Mouse (Mus musculus) myocyte (in vitro differentiated cells): ENCODE data around the gene Cds1. TPM values are rescaled to one million over a fixed set of nuclear protein-coding genes. Genes with fewer than 3 reads are reported as not detected.

Source experiments
- H3K27me3 ChIP-seq: one replicate; pipeline ENCODE4 v1.6.1; 2011; ENCODE audit not compliant: control insufficient read depth, insufficient read depth, insufficient read length
- H3K36me3 ChIP-seq: one replicate; pipeline ENCODE4 v1.6.1; 2011; ENCODE audit not compliant: control insufficient read depth, insufficient read depth
- H3K4me2 ChIP-seq: one replicate; pipeline ENCODE4 v1.6.1; 2011; ENCODE audit warnings: low read depth, control low read depth
- H3K4me3 ChIP-seq: one replicate; pipeline ENCODE4 v1.5.1; 2011; ENCODE audit warnings: mild to moderate bottlenecking, control low read depth, moderate library complexity
- H3K79me2 ChIP-seq: one replicate; pipeline ENCODE4 v1.6.1; 2011; ENCODE audit not compliant: control insufficient read depth, insufficient read depth
- H3ac ChIP-seq: one replicate; pipeline ENCODE4 v1.6.1; 2011; ENCODE audit not compliant: control insufficient read depth, insufficient read length
- CEBPB ChIP-seq: IDR thresholded peaks from 2 replicates; pipeline ENCODE4 v1.6.1; 2011; ENCODE audit warnings: mild to moderate bottlenecking, moderate library complexity; ENCODE audit not compliant: poor library complexity, insufficient read depth, severe bottlenecking
- E2F4 ChIP-seq: IDR thresholded peaks from one replicate; pipeline ENCODE4 v1.6.1; 2011; ENCODE audit warnings: mild to moderate bottlenecking, control low read depth, moderate library complexity; ENCODE audit not compliant: insufficient read depth
- MAX ChIP-seq: IDR thresholded peaks from one replicate; pipeline ENCODE4 v1.6.1; 2011; ENCODE audit warnings: low read depth, mild to moderate bottlenecking, control low read depth
- MYOD1 ChIP-seq, 3 experiments: IDR thresholded peaks; one replicate each; pipeline ENCODE4 v1.6.1; 2011; ENCODE audit warnings: control low read depth in 2 of 3, low read depth in 2 of 3, mild to moderate bottlenecking in 2 of 3, moderate library complexity in 1 of 3; ENCODE audit not compliant: insufficient read length in 2 of 3, control insufficient read depth in 1 of 3
- MYOG ChIP-seq, 3 experiments: IDR thresholded peaks; one replicate each; pipeline ENCODE4 v1.6.1; 2011; ENCODE audit warnings: control low read depth in 2 of 3, low read depth in 2 of 3, mild to moderate bottlenecking in 2 of 3; ENCODE audit not compliant: insufficient read length in 2 of 3, control insufficient read depth in 1 of 3, insufficient read depth in 1 of 3
- POLR2A ChIP-seq: IDR thresholded peaks from one replicate; pipeline ENCODE4 v1.6.1; 2011; ENCODE audit warnings: low read depth, mild to moderate bottlenecking, control low read depth, moderate library complexity; ENCODE audit not compliant: insufficient read length
- POLR2AphosphoS2 ChIP-seq: IDR thresholded peaks from one replicate; pipeline ENCODE4 v1.6.1; 2011; ENCODE audit warnings: low read depth, control low read depth; ENCODE audit not compliant: insufficient read length
- REST ChIP-seq: IDR thresholded peaks from one replicate; pipeline ENCODE4 v1.6.1; 2011; ENCODE audit warnings: mild to moderate bottlenecking, control low read depth, moderate library complexity; ENCODE audit not compliant: insufficient read depth, insufficient read length
- SRF ChIP-seq: IDR thresholded peaks from one replicate; pipeline ENCODE4 v1.6.1; 2011; ENCODE audit warnings: low read depth; ENCODE audit not compliant: control insufficient read depth, insufficient read length
- TCF12 ChIP-seq: IDR thresholded peaks from one replicate; pipeline ENCODE4 v1.6.1; 2011; ENCODE audit warnings: mild to moderate bottlenecking, control low read depth; ENCODE audit not compliant: poor library complexity, insufficient read depth, severe bottlenecking
- TCF3 ChIP-seq: IDR thresholded peaks from one replicate; pipeline ENCODE4 v1.6.1; 2011; ENCODE audit warnings: low read depth, control low read depth; ENCODE audit not compliant: insufficient read length
- USF1 ChIP-seq: IDR thresholded peaks from one replicate; pipeline ENCODE4 v1.6.1; 2011; ENCODE audit warnings: low read depth, mild to moderate bottlenecking, control low read depth, moderate library complexity
- polyA plus RNA-seq: library from polyadenylated mRNA; unstranded; fragments of >200 nt; fragmentation: generic; extraction: Trizol; gene quantifications from one replicate; pipeline ENCODE4 v1.2.1, GENCODE M21; 2012; ENCODE audit warnings: missing spikeins

Cds1 gene
- polyA plus RNA-seq, 1 experiment, result not detected

DNA sequence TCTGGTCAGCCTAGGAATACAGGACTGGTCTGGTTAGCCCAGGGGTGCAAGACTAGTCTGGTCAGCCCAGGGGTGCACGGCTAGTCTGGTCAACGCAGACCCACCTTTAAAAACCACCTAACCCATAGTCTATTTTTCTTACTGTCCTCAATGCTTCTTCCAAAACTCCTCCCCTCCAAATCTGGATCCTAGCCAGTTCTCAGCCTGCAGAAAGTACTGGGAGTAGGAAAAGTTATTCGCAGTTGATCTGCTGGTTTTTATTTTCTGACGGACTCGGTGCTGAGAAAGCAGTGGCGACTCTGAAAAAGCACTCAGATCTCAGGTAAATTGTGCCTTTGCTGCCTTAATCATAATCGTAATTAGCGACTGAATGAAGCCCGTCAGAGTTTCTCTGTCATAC is 7.7 kb downstream of the Cds1 start:
- no peaks in the 10 kb centered on the region for H3K79me2 ChIP-seq
- no peaks in the 10 kb centered on the region for H3K36me3 ChIP-seq
- no peak overlapping the region for H3K4me2 ChIP-seq
- H3ac ChIP-seq, result no peak overlapping the region
- H3K27me3 ChIP-seq, result peaks cover 25% of the 10 kb centered on the region
- no peak for TF ChIP-seq USF1
- no peak for TF ChIP-seq MYOG (IDR thresholded peaks at IDR 0.05; ENCODE audit: control insufficient read depth in 1 of 3, insufficient read depth in 1 of 3, insufficient read length in 2 of 3, low read depth in 2 of 3)
- no peak for TF ChIP-seq CEBPB
- no peak for TF ChIP-seq SRF
- no peak for TF ChIP-seq POLR2AphosphoS2
- no peak for TF ChIP-seq POLR2A
- no peak for TF ChIP-seq E2F4
- no peak for TF ChIP-seq REST
- TF ChIP-seq MYOD1 (IDR thresholded peaks at IDR 0.05; ENCODE audit: control insufficient read depth in 1 of 3, insufficient read length in 2 of 3, low read depth in 2 of 3), result no peak
- no peak for TF ChIP-seq MAX
- TF ChIP-seq TCF12, result no peak
- no peak for TF ChIP-seq TCF3
- H3K4me3 ChIP-seq, result no peak overlapping the region

DNA sequence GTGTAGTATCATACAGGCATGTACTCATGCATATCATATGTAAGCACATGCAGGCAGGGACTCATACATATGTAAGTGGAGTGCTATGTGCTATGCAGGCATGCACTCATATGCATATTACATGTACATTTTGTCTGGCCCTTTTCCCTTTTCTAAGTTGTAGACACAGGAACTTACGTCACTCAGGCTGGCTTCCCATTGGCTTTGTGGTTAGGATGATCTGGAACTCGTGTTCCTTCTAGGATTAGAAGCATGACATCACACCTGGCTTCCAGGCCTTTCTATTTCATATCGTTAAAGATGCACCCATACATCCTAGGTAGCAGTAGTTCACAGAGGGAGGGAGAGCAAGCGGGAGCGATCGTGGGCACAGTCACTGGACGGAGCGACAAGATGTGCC is 10.3 kb downstream of the Cds1 start:
- Histone ChIP-seq H3K36me3 (no peaks in the 10 kb centered on the region), H3ac (no peak overlapping the region), H3K4me2 (no peak overlapping the region), H3K79me2 (no peaks in the 10 kb centered on the region), H3K27me3 (peaks cover 11% of the 10 kb centered on the region), H3K4me3 (no peak overlapping the region)
- TF ChIP-seq SRF (no peak), REST (no peak), CEBPB (no peak), MAX (no peak), E2F4 (no peak), USF1 (no peak), MYOG (IDR thresholded peaks at IDR 0.05; ENCODE audit: control insufficient read depth in 1 of 3, insufficient read depth in 1 of 3, insufficient read length in 2 of 3, low read depth in 2 of 3) (no peak), POLR2AphosphoS2 (no peak), MYOD1 (IDR thresholded peaks at IDR 0.05; ENCODE audit: control insufficient read depth in 1 of 3, insufficient read length in 2 of 3, low read depth in 2 of 3) (no peak), TCF12 (no peak), POLR2A (no peak), TCF3 (no peak)

DNA sequence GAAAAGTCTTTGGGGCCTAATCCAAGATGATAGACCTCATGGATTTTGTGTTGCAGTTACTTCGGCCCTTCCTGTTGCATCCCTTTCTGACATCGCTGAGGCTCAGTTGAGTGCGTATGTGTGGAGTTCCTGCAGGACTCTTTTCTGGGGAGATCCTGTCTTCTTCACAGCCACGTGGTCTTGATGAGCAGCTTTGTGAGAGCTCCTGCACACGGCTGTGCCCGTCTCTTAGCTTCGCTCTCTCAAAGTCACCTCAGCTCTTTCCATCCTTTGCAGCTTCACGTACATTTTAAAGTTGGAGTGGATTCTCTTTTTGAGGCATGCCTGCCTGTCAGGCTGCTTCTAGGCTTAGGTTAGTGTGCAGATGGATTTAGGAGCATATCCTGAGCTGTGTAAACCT is 11.6 kb downstream of the Cds1 start:
- no peak for TF ChIP-seq E2F4
- no peak for TF ChIP-seq MYOG (IDR thresholded peaks at IDR 0.05; ENCODE audit: control insufficient read depth in 1 of 3, insufficient read depth in 1 of 3, insufficient read length in 2 of 3, low read depth in 2 of 3)
- no peak for TF ChIP-seq CEBPB
- TF ChIP-seq MYOD1 (IDR thresholded peaks at IDR 0.05; ENCODE audit: control insufficient read depth in 1 of 3, insufficient read length in 2 of 3, low read depth in 2 of 3), result no peak
- TF ChIP-seq SRF, result no peak
- no peak for TF ChIP-seq TCF3
- TF ChIP-seq REST, result no peak
- no peak for TF ChIP-seq MAX
- TF ChIP-seq POLR2AphosphoS2, result no peak
- no peak for TF ChIP-seq POLR2A
- TF ChIP-seq TCF12, result no peak
- TF ChIP-seq USF1, result no peak
- H3K27me3 ChIP-seq, result peaks cover 9% of the 10 kb centered on the region
- no peak overlapping the region for H3K4me3 ChIP-seq
- H3K36me3 ChIP-seq, result no peaks in the 10 kb centered on the region
- no peak overlapping the region for H3K4me2 ChIP-seq
- no peaks in the 10 kb centered on the region for H3K79me2 ChIP-seq
- no peak overlapping the region for H3ac ChIP-seq

DNA sequence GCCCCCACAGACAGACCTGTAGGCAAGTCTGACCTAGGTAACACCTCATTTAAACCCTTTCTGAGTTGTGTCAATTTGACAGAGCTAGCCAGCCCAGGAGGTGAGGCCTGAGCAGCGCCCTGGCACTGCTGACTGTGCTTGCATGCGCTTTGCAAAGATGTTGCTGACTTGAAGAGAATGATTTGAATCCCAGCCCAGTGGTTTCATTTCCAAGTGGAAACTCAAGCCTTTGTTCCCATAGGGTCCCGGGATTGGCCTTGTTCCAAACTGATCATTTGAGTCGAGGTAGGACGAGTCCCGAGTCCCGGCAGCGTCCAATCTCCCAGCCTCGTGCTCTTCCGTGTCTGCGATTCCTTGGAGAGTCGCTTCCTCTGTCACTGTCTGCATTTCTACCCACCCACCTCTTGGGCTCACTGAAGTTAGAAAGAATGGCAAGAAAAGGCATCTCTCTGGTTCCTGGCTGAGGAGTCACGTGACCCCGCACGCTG is 14.5 kb downstream of the Cds1 start:
- no peak overlapping the region for H3K4me2 ChIP-seq
- no peak overlapping the region for H3K4me3 ChIP-seq
- no peak overlapping the region for H3ac ChIP-seq
- peaks cover 5% of the 10 kb centered on the region for H3K27me3 ChIP-seq
- H3K36me3 ChIP-seq, result no peaks in the 10 kb centered on the region
- TF ChIP-seq TCF3 (no peak), TCF12 (no peak), REST (no peak)
- H3K79me2 ChIP-seq, result no peaks in the 10 kb centered on the region

DNA sequence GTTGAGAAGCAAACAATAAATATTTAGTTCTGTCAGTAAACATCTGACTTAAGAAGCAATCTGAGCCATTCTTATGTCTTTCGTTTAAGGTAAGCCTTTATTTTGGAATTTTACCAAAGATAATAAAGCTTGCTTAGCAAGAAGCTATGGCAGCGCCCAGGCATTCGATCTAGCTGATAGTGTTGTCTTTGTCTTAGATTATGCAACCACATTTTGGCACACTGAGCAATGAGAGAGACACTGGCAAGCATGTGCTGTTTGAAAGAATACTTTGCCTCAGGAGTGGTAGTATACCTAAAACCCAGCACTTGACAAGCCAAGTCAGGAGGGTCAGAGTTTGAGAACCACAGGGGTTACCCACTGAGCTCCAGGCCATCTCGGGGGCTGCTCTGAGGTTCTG is 16.0 kb downstream of the Cds1 start:
- Histone ChIP-seq H3K79me2 (no peaks in the 10 kb centered on the region), H3K27me3 (peaks cover 5% of the 10 kb centered on the region), H3K4me2 (no peak overlapping the region), H3K4me3 (no peak overlapping the region), H3ac (no peak overlapping the region), H3K36me3 (no peaks in the 10 kb centered on the region)
- no peak for TF ChIP-seq MYOD1 (IDR thresholded peaks at IDR 0.05; ENCODE audit: control insufficient read depth in 1 of 3, insufficient read length in 2 of 3, low read depth in 2 of 3)
- no peak for TF ChIP-seq E2F4
- no peak for TF ChIP-seq POLR2AphosphoS2
- no peak for TF ChIP-seq MAX
- TF ChIP-seq USF1, result no peak
- TF ChIP-seq REST, result no peak
- TF ChIP-seq POLR2A, result no peak
- TF ChIP-seq CEBPB, result no peak
- no peak for TF ChIP-seq MYOG (IDR thresholded peaks at IDR 0.05; ENCODE audit: control insufficient read depth in 1 of 3, insufficient read depth in 1 of 3, insufficient read length in 2 of 3, low read depth in 2 of 3)
- no peak for TF ChIP-seq TCF3
- TF ChIP-seq TCF12, result no peak
- no peak for TF ChIP-seq SRF
